Comparison of ENCODE assay signal across 22 mouse cellular contexts in genomic region chr13:92073111-92073510, GRCm38 (mm10). TPM values are rescaled to one million over a fixed set of nuclear protein-coding genes. Genes with fewer than 3 reads are reported as not detected.
DNase-seq lines count a peak whose midpoint lies in the region; ATAC-seq and TF ChIP-seq lines count a peak whose summit lies in the region.
"Had no signal": no experiment of that assay in that cellular context is flagged by ENCODE, and none has a peak within 500 bp of the region (broad histone marks: within the 10 kb centered on the region; RNA-seq: fewer than 3 reads in every experiment).

No protein-coding gene starts in this region.

- H3K4me2 ChIP-seq in limb, embryonic 14.5 days (replicated peaks; ENCODE audit: low read depth, low read length, severe bottlenecking) = no peak overlapping the region
- no peak overlapping the region for H3K4me2 ChIP-seq in forebrain, embryonic 14.5 days (ENCODE audit: low read length)
- H3K4me2 ChIP-seq: forebrain, embryonic 15.5 days; hindbrain, embryonic 15.5 days; liver, embryonic 12.5 days; midbrain, embryonic 11.5 days; neural tube, embryonic 13.5 days had no signal

- no peak for ATAC-seq in limb, embryonic 14.5 days (ENCODE audit: low FRiP score, low read depth)
- peak; percentile 78 for ATAC-seq in Patski
- ATAC-seq in inflammation-experienced regulatory T-cells, adult 6 months = no peak
- no peak for ATAC-seq in forebrain, embryonic 14.5 days
- ATAC-seq: forebrain, embryonic 15.5 days; liver, embryonic 12.5 days had no signal

- POLR2A ChIA-PET in Patski (lab: Charles Lee) = no interaction called here

- TF ChIP-seq POLR2A in limb, embryonic 14.5 days (IDR thresholded peaks at IDR 0.05; ENCODE audit: borderline replicate concordance, extremely low read depth, insufficient read depth, insufficient read length) = no peak

- no peaks in the 10 kb centered on the region for H3K27me3 ChIP-seq in limb, embryonic 14.5 days (ENCODE audit: control insufficient read depth, insufficient read depth, low read length)
- no peaks in the 10 kb centered on the region for H3K27me3 ChIP-seq in limb, embryonic 10.5 days (ENCODE audit: low read depth, poor library complexity, severe bottlenecking)
- no peaks in the 10 kb centered on the region for H3K27me3 ChIP-seq in Patski
- H3K27me3 ChIP-seq in forebrain, embryonic 14.5 days (replicated peaks; ENCODE audit: control insufficient read depth, insufficient read depth, low read length) = no peaks in the 10 kb centered on the region
- H3K27me3 ChIP-seq: CH12.LX; forebrain, embryonic 15.5 days; hindbrain, embryonic 15.5 days; liver, embryonic 12.5 days; neural tube, embryonic 13.5 days had no signal

- WGBS in limb, embryonic 14.5 days = 77% methylated on average over 1 of the region's 1 CpGs
- 83% methylated on average over 1 of the region's 1 CpGs for WGBS in limb, embryonic 10.5 days
- WGBS in forebrain, embryonic 14.5 days = 84% methylated on average over 1 of the region's 1 CpGs

- H3K27ac ChIP-seq in limb, embryonic 14.5 days (replicated peaks; ENCODE audit: low read depth, low read length) = no peak overlapping the region
- H3K27ac ChIP-seq in limb, embryonic 10.5 days = no peak overlapping the region
- no peak overlapping the region for H3K27ac ChIP-seq in forebrain, embryonic 14.5 days (ENCODE audit: low read depth, low read length)
- H3K27ac ChIP-seq: forebrain, embryonic 15.5 days; hindbrain, embryonic 15.5 days; liver, embryonic 12.5 days; neural tube, embryonic 13.5 days had no signal

- no peak for TF ChIP-seq CTCF in Patski (IDR thresholded peaks at IDR 0.05)

- H3K36me3 ChIP-seq in limb, embryonic 14.5 days (ENCODE audit: control insufficient read depth, insufficient read depth, low read length) = no peaks in the 10 kb centered on the region
- H3K36me3 ChIP-seq in limb, embryonic 10.5 days = no peaks in the 10 kb centered on the region
- H3K36me3 ChIP-seq in forebrain, embryonic 14.5 days (ENCODE audit: control insufficient read depth, insufficient read depth, low read length) = no peaks in the 10 kb centered on the region
- H3K36me3 ChIP-seq: forebrain, embryonic 15.5 days; hindbrain, embryonic 15.5 days; liver, embryonic 12.5 days; neural tube, embryonic 13.5 days had no signal

- no peak overlapping the region for H3K4me3 ChIP-seq in limb, embryonic 14.5 days (replicated peaks; ENCODE audit: low read length)
- no peak overlapping the region for H3K4me3 ChIP-seq in limb, embryonic 10.5 days
- H3K4me3 ChIP-seq in forebrain, embryonic 14.5 days (ENCODE audit: low read depth, low read length) = no peak overlapping the region
- H3K4me3 ChIP-seq: erythroblast, embryonic 14.5 days; forebrain, embryonic 15.5 days; hindbrain, embryonic 15.5 days; liver, embryonic 12.5 days; neural tube, embryonic 13.5 days had no signal

- no peaks in the 10 kb centered on the region for H3K4me1 ChIP-seq in limb, embryonic 14.5 days (ENCODE audit: control insufficient read depth, insufficient read depth, low read length)
- no peaks in the 10 kb centered on the region for H3K4me1 ChIP-seq in limb, embryonic 10.5 days
- no peaks in the 10 kb centered on the region for H3K4me1 ChIP-seq in forebrain, embryonic 14.5 days (ENCODE audit: control insufficient read depth, insufficient read depth, low read length)
- H3K4me1 ChIP-seq: forebrain, embryonic 15.5 days; hindbrain, embryonic 15.5 days; liver, embryonic 12.5 days; neural tube, embryonic 13.5 days had no signal

- no peaks in the 10 kb centered on the region for H3K9me3 ChIP-seq in limb, embryonic 14.5 days (ENCODE audit: control insufficient read depth, low read length)
- 0 out of 2 replicates have a peak, but pooled peaks cover 1% of the 10 kb centered on the region for H3K9me3 ChIP-seq in limb, embryonic 10.5 days (replicated peaks)
- peaks cover 3% of the 10 kb centered on the region; the same call in 1 of the 2 replicates for H3K9me3 ChIP-seq in forebrain, embryonic 14.5 days (replicated peaks; ENCODE audit: control insufficient read depth, low read length)
- H3K9me3 ChIP-seq: forebrain, embryonic 15.5 days; hindbrain, embryonic 15.5 days; liver, embryonic 12.5 days; neural tube, embryonic 13.5 days had no signal

- CTCF ChIA-PET in Patski (lab: Charles Lee) = interaction anchor here (1.4 kb wide), 1 partner anchor 13 kb away, joined by 4 read pairs; no protein-coding TSS in a partner anchor

- no peak overlapping the region for H3K9ac ChIP-seq in limb, embryonic 14.5 days (ENCODE audit: low read depth, low read length, severe bottlenecking)
- no peak overlapping the region for H3K9ac ChIP-seq in forebrain, embryonic 14.5 days (ENCODE audit: low read length)
- H3K9ac ChIP-seq: forebrain, embryonic 15.5 days; hindbrain, embryonic 15.5 days; liver, embryonic 12.5 days; neural tube, embryonic 13.5 days had no signal

- in situ Hi-C loops in Patski (cut with MboI; ENCODE audit: low pct_unique_long_range_greater_than_20kb) = no loop called here

- DNase-seq in adrenal gland, postnatal 14 days = peak; percentile 3
- no peak for DNase-seq in adrenal gland, postnatal 10 days
- peak; percentile 28 for DNase-seq in limb, embryonic 14.5 days (ENCODE audit: low spot score)
- DNase-seq in limb, embryonic 10.5 days (ENCODE audit: low spot score) = no peak
- DNase-seq in Patski (ENCODE audit: low read depth, low spot score) = no peak
- DNase-seq in mesoderm, embryonic 11.5 days (ENCODE audit: low read depth, low spot score) = peak; percentile 23
- DNase-seq in forebrain, embryonic 14.5 days (ENCODE audit: low spot score) = no peak
- DNase-seq: cerebellum, adult 11-12 months; heart, postnatal 36 days; kidney, adult 11 months; kidney, postnatal 10 days; left cerebral cortex, postnatal 4 days; lung, postnatal 4 days; thymus, postnatal 25 days had no signal

RNA-seq across cellular contexts. Expression of gene Rasgrf2, which starts 58.3 kb away (rescaled TPM):
- total RNA-seq in adrenal gland, postnatal 14 days (2021) = 1.3 and 2.3 TPM in 2 replicates
- 1 to 10 TPM; 2.2 to 2.6 TPM for total RNA-seq in adrenal gland, postnatal 10 days (2021)
- polyA plus RNA-seq in limb, embryonic 14.5 days (2012; rRNA removed) = 0.28 and 0.57 TPM in 2 replicates
- 0.15 and 0.18 TPM in 2 replicates for polyA plus RNA-seq in limb, embryonic 14.5 days (2014; fragmentation: Nextera tagmentation; extraction: Ambion mirVana)
- 0.13 TPM in 1 of 2 replicates, not detected in the other for polyA plus RNA-seq in limb, embryonic 10.5 days (2016; fragmentation: Nextera tagmentation; extraction: Ambion mirVana)
- polyA plus RNA-seq in Patski (2021) = 0.05 TPM
- 1 to 10 TPM in 2 of 3 experiments, under 1 TPM in 1; 0.36 to 4.3 (median 1.7) TPM for polyA plus RNA-seq in inflammation-experienced regulatory T-cells, adult 6 months (2017; shearing (Covaris generic))
- 1.5 and 2.0 TPM in 2 replicates for polyA plus RNA-seq in forebrain, embryonic 14.5 days (2014; fragmentation: Nextera tagmentation; extraction: Ambion mirVana)
- polyA plus RNA-seq: erythroblast, embryonic 14.5 days; midbrain, embryonic 11.5 days had no signal

Comparison
In these comparisons a context has a peak if more than half of its experiments do, and no peak if none do; other contexts are left out.
1. DNase-seq: peak in adrenal gland, postnatal 14 days (single experiment), limb, embryonic 14.5 days (single experiment) and mesoderm, embryonic 11.5 days (single experiment); none in adrenal gland, postnatal 10 days (single experiment), limb, embryonic 10.5 days (single experiment), Patski (single experiment) and forebrain, embryonic 14.5 days (single experiment).